Mouse (Mus musculus): Measurements from ENCODE around the gene Cdh22. TPM values are rescaled to one million over a fixed set of nuclear protein-coding genes. Genes with fewer than 3 reads are reported as not detected.

Cdh22 gene
- polyA plus RNA-seq, 1 experiment from 2014 or later: 0.83 TPM

DNA sequence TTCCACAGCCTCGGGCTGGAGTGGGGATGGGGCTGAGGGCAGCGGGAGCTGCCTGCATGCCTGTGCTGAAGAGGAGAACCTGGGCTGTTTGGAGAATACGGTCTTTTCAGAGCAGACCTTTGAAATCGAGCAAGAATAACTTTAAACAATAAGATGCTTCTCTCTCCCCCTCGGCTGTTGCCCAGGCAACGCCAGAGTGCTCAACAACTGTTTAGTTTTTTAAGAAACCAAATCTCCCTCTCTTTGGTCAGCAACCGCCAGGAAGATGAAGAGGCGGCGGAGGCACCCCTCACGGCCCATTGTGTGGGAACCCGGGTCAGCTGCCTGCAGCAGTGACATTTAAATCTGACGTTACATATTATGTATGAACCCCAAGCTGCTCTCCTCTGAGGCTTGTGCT, 32.1 kb upstream of the Cdh22 start:
- peaks cover 15% of the 10 kb centered on the region for H3K27me3 ChIP-seq
- H3K9me3 ChIP-seq (replicated peaks): no peaks in the 10 kb centered on the region
- no peak for ATAC-seq (ENCODE audit: insufficient number of reproducible peaks, low FRiP score, low TSS enrichment, low read depth)
- peaks cover 11% of the 10 kb centered on the region; the same call in 1 of the 2 replicates for H3K4me1 ChIP-seq
- no peaks in the 10 kb centered on the region for H3K36me3 ChIP-seq
- no peak overlapping the region for H3K4me3 ChIP-seq (replicated peaks)
- no peak overlapping the region for H3K9ac ChIP-seq
- WGBS: 4% methylated on average over 12 of the region's 12 CpGs
- H3K4me2 ChIP-seq (replicated peaks): no peak overlapping the region
- no peak overlapping the region for H3K27ac ChIP-seq (replicated peaks)

DNA sequence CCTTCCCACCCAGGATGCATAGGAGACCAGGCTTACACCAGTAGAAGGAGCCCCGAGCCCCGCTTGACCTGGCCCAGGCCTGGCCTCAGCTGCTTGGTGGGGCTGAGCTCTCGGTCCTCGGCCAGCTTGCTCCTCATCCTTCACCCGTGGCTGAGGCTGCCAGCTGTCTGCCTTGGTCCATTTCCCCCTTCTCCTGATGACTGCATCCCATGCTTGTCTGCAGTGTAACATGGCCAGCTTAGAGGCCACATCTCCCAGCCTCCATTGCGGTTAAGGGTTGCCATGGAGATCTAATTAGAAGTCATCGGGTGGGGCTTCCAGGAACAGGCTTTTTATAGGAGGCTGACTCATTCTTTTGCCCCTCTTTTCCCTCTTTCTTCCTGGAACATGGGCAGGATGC, 29.2 kb upstream of the Cdh22 start:
- Histone ChIP-seq H3K9ac (no peak overlapping the region), H3K27ac (replicated peaks) (no peak overlapping the region), H3K27me3 (peaks cover 22% of the 10 kb centered on the region), H3K4me3 (replicated peaks) (no peak overlapping the region), H3K36me3 (no peaks in the 10 kb centered on the region), H3K9me3 (replicated peaks) (no peaks in the 10 kb centered on the region), H3K4me1 (peaks cover 11% of the 10 kb centered on the region; the same call in 1 of the 2 replicates), H3K4me2 (replicated peaks) (no peak overlapping the region)
- peak; percentile 6; the same call in 1 of the 2 replicates for ATAC-seq (ENCODE audit: insufficient number of reproducible peaks, low FRiP score, low TSS enrichment, low read depth)
- WGBS: 61% methylated on average over 7 of the region's 7 CpGs

DNA sequence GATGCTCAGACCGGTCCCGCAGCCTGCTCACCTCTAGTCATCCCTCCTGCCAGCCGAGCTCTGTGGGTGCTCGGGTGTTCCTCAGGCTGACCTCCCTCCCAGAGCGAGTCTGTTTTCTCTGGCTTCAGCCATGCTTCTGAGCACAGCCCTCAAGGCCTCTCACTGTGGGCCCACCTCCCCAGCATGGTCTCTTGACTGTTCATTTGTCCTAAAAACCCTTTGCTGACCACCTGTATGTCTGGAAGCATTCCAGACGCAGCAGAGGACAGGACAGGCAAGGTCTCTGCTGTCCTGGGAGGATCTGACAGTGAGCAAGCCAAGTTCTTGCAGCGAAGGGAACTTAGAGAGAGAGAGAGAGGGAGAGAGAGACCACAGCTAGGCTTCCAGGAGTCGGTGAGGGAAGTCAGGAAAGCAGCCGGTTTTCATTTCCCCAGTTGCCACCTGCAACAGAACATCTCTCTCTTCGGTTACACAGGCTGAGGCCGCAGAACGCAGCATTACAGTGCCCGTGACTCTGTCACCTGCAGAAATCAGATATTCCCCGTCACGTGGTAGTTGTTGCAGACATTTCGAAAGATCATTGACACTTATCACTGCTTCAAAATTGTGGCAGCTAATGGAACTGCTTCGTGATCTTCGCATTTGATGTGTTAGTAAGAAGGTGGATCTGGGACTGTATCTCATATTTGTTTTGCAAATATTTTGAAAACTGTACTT, 27.8 kb upstream of the Cdh22 start:
- H3K27me3 ChIP-seq: peaks cover 20% of the 10 kb centered on the region
- H3K4me1 ChIP-seq: peaks cover 11% of the 10 kb centered on the region; the same call in 1 of the 2 replicates
- WGBS: 48% methylated on average over 18 of the region's 18 CpGs
- H3K4me3 ChIP-seq (replicated peaks): no peak overlapping the region
- ATAC-seq (ENCODE audit: insufficient number of reproducible peaks, low FRiP score, low TSS enrichment, low read depth): no peak
- H3K27ac ChIP-seq (replicated peaks): no peak overlapping the region
- H3K9ac ChIP-seq: no peak overlapping the region
- H3K9me3 ChIP-seq (replicated peaks): no peaks in the 10 kb centered on the region
- H3K36me3 ChIP-seq: no peaks in the 10 kb centered on the region
- no peak overlapping the region for H3K4me2 ChIP-seq (replicated peaks)

- H3K4me1 ChIP-seq: no peaks in the 10 kb centered on the region
- no peak overlapping the region for H3K4me3 ChIP-seq (replicated peaks)
- 75% methylated on average over 8 of the region's 8 CpGs for WGBS
- peaks cover 27% of the 10 kb centered on the region for H3K27me3 ChIP-seq
- no peak overlapping the region for H3K27ac ChIP-seq (replicated peaks)
- H3K9ac ChIP-seq: no peak overlapping the region
- H3K36me3 ChIP-seq: no peaks in the 10 kb centered on the region
- H3K4me2 ChIP-seq (replicated peaks): no peak overlapping the region
- H3K9me3 ChIP-seq (replicated peaks): no peaks in the 10 kb centered on the region
- no peak for ATAC-seq (ENCODE audit: insufficient number of reproducible peaks, low FRiP score, low TSS enrichment, low read depth)
Observed at GRCm38 (mm10) chr2:165259859-165260258, 25.2 kb upstream of the Cdh22 start.

DNA sequence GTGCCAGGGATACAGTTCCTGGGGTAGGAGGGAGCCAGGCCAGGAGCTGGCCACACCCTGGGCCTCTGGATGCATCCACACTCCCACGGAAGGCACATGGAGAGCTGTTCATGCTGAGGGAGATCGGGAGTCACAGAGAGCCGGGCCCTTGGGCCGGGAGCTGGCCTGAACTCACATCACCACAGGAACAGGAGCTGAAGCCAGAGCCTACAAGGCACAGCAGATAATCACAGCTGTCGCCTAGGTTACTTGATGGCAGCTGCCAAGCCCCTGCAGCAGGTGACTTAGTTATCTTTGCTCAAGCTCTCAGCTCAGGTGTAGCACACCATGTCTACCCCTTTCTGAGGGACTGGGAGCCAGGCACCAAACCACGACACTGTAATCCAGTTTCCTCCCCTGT, 23.7 kb upstream of the Cdh22 start:
- Histone ChIP-seq H3K9me3 (replicated peaks) (no peaks in the 10 kb centered on the region), H3K4me2 (replicated peaks) (no peak overlapping the region), H3K9ac (no peak overlapping the region), H3K4me3 (replicated peaks) (no peak overlapping the region), H3K4me1 (no peaks in the 10 kb centered on the region), H3K27ac (replicated peaks) (no peak overlapping the region), H3K27me3 (peaks cover 38% of the 10 kb centered on the region), H3K36me3 (no peaks in the 10 kb centered on the region)
- 69% methylated on average over 6 of the region's 6 CpGs for WGBS
- no peak for ATAC-seq (ENCODE audit: insufficient number of reproducible peaks, low FRiP score, low TSS enrichment, low read depth)

DNA sequence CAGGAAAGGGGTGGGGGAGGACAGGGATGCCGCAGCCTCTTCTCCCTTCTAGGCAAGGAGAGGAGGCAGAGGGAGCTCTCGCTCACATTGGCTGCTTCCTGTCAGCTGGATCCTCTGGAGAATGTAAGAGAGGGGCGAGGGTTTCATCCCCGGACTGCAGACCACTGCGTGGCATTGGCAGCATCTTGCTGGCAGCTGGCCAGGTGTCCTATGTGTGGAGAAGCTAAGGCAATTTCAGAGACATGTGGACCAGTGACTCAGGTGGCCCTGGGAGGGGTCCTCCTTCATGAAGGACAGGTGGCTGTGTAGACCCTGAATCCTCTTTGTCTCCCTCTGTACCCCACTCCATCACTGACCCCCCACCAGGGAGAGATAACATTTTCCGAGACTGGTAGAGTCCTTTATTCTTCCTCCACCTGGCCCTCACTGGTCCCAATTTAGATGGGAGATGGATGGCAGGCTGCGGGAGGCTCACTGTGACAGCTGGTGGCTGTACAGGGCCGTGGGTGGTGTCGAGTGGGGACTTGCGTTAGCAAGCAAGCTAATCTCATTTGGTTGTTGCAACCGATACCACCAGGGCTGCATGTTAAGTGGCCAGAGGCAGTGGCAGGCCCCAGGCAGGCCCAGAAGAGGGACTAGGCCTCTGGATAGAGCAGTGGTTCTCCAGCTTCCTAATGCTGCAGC, 22.6 kb upstream of the Cdh22 start:
- no peak overlapping the region for H3K9ac ChIP-seq
- H3K27me3 ChIP-seq: peaks cover 49% of the 10 kb centered on the region
- no peaks in the 10 kb centered on the region for H3K36me3 ChIP-seq
- H3K27ac ChIP-seq (replicated peaks): no peak overlapping the region
- H3K4me2 ChIP-seq (replicated peaks): no peak overlapping the region
- H3K4me3 ChIP-seq (replicated peaks): no peak overlapping the region
- H3K9me3 ChIP-seq (replicated peaks): no peaks in the 10 kb centered on the region
- 42% methylated on average over 11 of the region's 11 CpGs for WGBS
- no peak for ATAC-seq (ENCODE audit: insufficient number of reproducible peaks, low FRiP score, low TSS enrichment, low read depth)
- no peaks in the 10 kb centered on the region for H3K4me1 ChIP-seq

DNA sequence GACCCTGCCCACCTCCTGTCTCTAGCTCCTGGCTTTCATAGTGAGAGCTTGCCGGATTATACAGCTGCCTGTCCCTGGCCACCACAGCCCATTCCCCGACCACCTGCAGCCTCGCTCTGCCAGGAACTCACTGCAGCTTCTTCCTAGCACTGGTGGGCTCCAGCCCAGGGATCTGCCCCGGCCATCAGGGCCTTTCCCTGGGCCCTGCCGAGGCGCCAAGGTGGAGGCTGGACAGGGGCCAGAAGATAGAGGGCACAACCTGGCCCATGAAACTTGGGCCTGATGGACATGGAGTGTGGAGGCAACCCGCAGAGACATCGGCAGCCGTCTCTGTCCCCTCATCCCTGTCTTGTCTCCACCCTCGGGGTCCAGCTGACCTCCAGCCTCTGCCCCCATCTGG, 21.6 kb upstream of the Cdh22 start:
- Histone ChIP-seq H3K27ac (replicated peaks) (no peak overlapping the region), H3K36me3 (no peaks in the 10 kb centered on the region), H3K27me3 (peaks cover 45% of the 10 kb centered on the region), H3K4me2 (replicated peaks) (no peak overlapping the region), H3K4me1 (no peaks in the 10 kb centered on the region), H3K9ac (no peak overlapping the region), H3K4me3 (replicated peaks) (no peak overlapping the region), H3K9me3 (replicated peaks) (no peaks in the 10 kb centered on the region)
- 56% methylated on average over 10 of the region's 10 CpGs for WGBS
- ATAC-seq (ENCODE audit: insufficient number of reproducible peaks, low FRiP score, low TSS enrichment, low read depth): no peak

DNA sequence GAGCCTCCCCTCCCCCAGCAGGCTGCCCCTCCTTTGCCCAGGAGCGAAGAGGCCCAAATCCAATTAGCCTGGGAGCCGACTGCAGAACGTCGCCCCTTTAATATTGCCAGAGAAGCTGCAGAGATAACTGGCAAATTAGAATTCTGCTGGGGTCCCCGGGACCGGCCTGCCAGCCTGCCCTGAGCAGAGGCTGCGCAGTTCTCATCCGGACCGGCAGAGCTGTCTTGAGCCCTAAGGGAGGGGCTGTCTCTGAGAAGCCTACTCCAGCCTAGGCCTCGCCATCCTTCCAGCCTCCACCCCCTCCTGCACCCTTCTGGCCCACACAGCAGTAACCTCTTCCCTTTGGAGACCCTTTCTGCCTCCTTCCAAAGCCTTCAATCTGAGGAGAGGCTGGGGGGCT, 19.2 kb upstream of the Cdh22 start:
- WGBS: 9% methylated on average over 10 of the region's 10 CpGs
- Histone ChIP-seq H3K27me3 (peaks cover 39% of the 10 kb centered on the region), H3K9ac (no peak overlapping the region), H3K4me2 (replicated peaks) (no peak overlapping the region), H3K9me3 (replicated peaks) (no peaks in the 10 kb centered on the region), H3K27ac (replicated peaks) (no peak overlapping the region), H3K4me1 (no peaks in the 10 kb centered on the region), H3K36me3 (no peaks in the 10 kb centered on the region), H3K4me3 (replicated peaks) (no peak overlapping the region)
- no peak for ATAC-seq (ENCODE audit: insufficient number of reproducible peaks, low FRiP score, low TSS enrichment, low read depth)

- peaks cover 39% of the 10 kb centered on the region for H3K27me3 ChIP-seq
- H3K4me3 ChIP-seq (replicated peaks): no peak overlapping the region
- WGBS: 72% methylated on average over 8 of the region's 8 CpGs
- H3K4me2 ChIP-seq (replicated peaks): no peak overlapping the region
- H3K9me3 ChIP-seq (replicated peaks): no peaks in the 10 kb centered on the region
- H3K9ac ChIP-seq: no peak overlapping the region
- ATAC-seq (ENCODE audit: insufficient number of reproducible peaks, low FRiP score, low TSS enrichment, low read depth): no peak
- H3K27ac ChIP-seq (replicated peaks): no peak overlapping the region
- H3K4me1 ChIP-seq: no peaks in the 10 kb centered on the region
- H3K36me3 ChIP-seq: no peaks in the 10 kb centered on the region
Observed at GRCm38 (mm10) chr2:165253269-165253668, 18.6 kb upstream of the Cdh22 start.

GRCm38 (mm10) chr2:165252801-165253200, 18.1 kb upstream of the Cdh22 start:
- WGBS: 55% methylated on average over 9 of the region's 9 CpGs
- Histone ChIP-seq H3K27ac (replicated peaks) (no peak overlapping the region), H3K9me3 (replicated peaks) (no peaks in the 10 kb centered on the region), H3K4me2 (replicated peaks) (no peak overlapping the region), H3K36me3 (no peaks in the 10 kb centered on the region), H3K4me1 (no peaks in the 10 kb centered on the region), H3K27me3 (peaks cover 40% of the 10 kb centered on the region), H3K9ac (no peak overlapping the region), H3K4me3 (replicated peaks) (no peak overlapping the region)
- no peak for ATAC-seq (ENCODE audit: insufficient number of reproducible peaks, low FRiP score, low TSS enrichment, low read depth)

DNA sequence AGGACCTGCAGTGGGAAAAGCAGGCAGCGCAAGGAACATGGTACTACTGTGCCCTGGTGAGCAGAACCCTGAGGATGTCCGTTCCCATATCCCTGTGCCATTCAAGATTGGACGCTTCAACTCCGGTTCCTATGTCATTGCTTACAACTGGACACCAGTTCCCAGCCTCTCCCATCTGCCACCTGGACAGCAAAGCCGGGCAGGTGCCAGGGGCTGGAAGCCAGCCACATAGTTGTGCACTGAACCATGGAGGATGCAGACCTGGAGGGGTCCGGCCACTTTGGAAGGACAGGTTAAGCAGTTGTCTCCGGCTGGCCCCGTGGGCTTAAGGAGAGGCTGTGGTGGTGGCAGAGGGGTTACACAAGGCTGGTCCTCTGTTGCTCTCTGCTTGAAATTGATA, 17.7 kb upstream of the Cdh22 start:
- Histone ChIP-seq H3K4me1 (no peaks in the 10 kb centered on the region), H3K27me3 (peaks cover 44% of the 10 kb centered on the region)

DNA sequence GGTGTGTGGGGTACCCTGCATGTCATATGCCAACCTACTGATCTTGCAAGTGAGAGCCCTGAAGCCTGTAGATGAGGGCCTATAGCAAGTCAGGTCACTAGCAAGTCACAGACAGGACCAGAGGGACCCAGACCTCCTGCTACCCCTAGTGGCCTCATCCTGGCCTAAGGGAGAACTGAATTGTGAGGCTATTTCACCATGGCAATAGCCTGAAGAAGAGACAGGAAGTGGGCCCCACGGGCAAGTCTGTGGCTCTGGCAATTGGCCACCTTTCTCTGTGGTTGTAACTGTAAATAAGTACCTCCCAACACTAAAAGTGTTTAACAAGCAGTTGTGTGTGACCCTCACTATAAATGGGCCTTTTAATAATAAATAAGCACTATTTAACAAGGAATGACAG, 16.2 kb upstream of the Cdh22 start:
- Histone ChIP-seq H3K27ac (replicated peaks) (no peak overlapping the region), H3K36me3 (no peaks in the 10 kb centered on the region), H3K9me3 (replicated peaks) (no peaks in the 10 kb centered on the region), H3K27me3 (peaks cover 50% of the 10 kb centered on the region), H3K4me1 (no peaks in the 10 kb centered on the region), H3K4me3 (replicated peaks) (no peak overlapping the region), H3K9ac (no peak overlapping the region), H3K4me2 (replicated peaks) (no peak overlapping the region)
- WGBS: 44% methylated on average over 1 of the region's 1 CpGs
- ATAC-seq (ENCODE audit: insufficient number of reproducible peaks, low FRiP score, low TSS enrichment, low read depth): no peak

More for the DNA sequence above, 17.7 kb upstream of the Cdh22 start:
- H3K36me3 ChIP-seq: no peaks in the 10 kb centered on the region
- no peaks in the 10 kb centered on the region for H3K9me3 ChIP-seq (replicated peaks)
- no peak overlapping the region for H3K27ac ChIP-seq (replicated peaks)
- WGBS: 72% methylated on average over 8 of the region's 8 CpGs
- ATAC-seq (ENCODE audit: insufficient number of reproducible peaks, low FRiP score, low TSS enrichment, low read depth): no peak
- H3K9ac ChIP-seq: no peak overlapping the region
- no peak overlapping the region for H3K4me3 ChIP-seq (replicated peaks)
- no peak overlapping the region for H3K4me2 ChIP-seq (replicated peaks)
